Mouse (Mus musculus) heart, postnatal 36 days (tissue): ENCODE results near the gene Ewsr1. TPM values are rescaled to one million over a fixed set of nuclear protein-coding genes. Genes with fewer than 3 reads are reported as not detected.
"Not testable (repeated sequence)": the region's sequence is repeated elsewhere in the genome, so short reads cannot be mapped to it uniquely, and the experiment has no call there.

Source experiments
- DNase-seq, 2 experiments: peaks; one replicate each; pipeline ENCODE4 v3.0.0; 2021 to 2022
- intact Hi-C: fragments of 180-260 bp; cut with DNase I; formaldehyde crosslinking; loops from one replicate; pipeline ENCODE4 v1.15.1; 2025
- total RNA-seq, 2 experiments: library from RNA; stranded (reverse); gene quantifications; 2 replicates each; pipeline ENCODE4 v1.2.3; 2021

Ewsr1 gene
- total RNA-seq, 2 experiments from 2014 or later: 85.9 to 93.8 TPM

- intact Hi-C loops: loop anchor here (2.0 to 10.0 kb wide), 3 partner anchors 35 to 1005 kb away; partner anchors contain the start of genes Gas2l1, Kremen1 and Mtfp1
- peak; percentile 80 to 83 for DNase-seq
Observed at GRCm38 (mm10) chr11:5099576-5100183, 614 bp upstream of the Ewsr1 start.

DNA sequence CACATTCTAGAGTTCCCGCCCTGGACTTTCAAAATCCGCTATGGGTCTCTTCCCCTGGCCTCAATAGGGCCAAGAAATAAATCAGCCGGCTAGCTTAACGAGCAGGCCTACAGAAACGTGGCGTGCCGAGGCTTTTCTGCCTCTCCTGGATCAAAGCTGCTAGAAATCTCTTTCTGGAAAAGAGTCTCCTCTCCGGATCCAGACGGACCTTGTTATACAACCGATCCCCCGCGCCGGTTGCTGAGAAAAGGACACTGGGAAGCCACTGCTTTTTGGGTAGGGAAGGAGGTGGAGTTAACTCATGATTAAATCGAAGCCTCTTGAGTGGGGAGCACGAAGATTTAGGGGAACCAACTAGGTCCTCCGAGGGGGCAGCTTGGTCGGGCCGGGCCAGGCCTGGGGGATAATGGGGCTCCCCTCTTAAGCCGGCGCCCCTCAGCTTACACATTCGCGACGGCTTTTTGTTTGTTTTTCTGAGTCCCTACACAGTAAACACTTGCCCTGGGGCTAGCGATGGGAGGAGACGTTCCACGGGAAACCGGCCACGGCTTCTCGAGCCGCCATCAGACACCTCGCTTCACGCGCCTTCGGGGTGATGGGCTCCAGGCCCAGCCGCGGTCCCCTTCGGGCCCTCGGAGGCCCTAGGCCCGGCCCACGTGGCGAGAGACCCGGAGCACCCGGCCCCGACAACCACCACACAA, 881 bp downstream of the Ewsr1 start:
- intact Hi-C loops: loop anchor here (2.0 to 10.0 kb wide), 2 partner anchors 33 to 1003 kb away; partner anchors contain the start of genes Gas2l1 and Mtfp1
- DNase-seq: peak; percentile 49 to 63

GRCm38 (mm10) chr11:5096480-5097020, 2.5 kb downstream of the Ewsr1 start:
- DNase-seq: no peak
- intact Hi-C loops: loop anchor here (10.0 kb wide), 1 partner anchor 1002 kb away; the partner anchor contains the start of gene Mtfp1

- intact Hi-C loops: loop anchor here (10.0 kb wide), 1 partner anchor 1001 kb away; the partner anchor contains the start of gene Mtfp1
- DNase-seq: no peak
Observed at GRCm38 (mm10) chr11:5095877-5096276, 3.2 kb downstream of the Ewsr1 start.

DNA sequence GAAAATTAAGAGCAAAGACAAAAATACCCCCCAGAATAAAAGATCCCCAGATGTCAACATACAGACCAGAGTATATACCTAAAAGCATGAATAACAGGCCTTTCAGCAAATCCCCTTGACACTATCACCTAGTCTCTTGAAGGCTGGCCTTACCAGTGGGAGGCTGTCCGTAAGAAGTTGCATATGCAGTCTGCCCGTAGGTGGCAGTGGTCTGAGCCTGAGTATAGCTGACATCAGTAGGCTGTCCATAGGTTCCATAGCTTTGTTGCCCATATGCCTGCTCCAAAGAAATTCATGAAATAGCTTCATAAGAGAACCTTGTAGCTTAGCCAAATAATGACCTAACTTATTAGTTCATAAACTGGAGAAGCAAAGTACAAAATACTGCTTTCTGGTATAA, 7.4 kb downstream of the Ewsr1 start:
- intact Hi-C loops: loop anchor here (10.0 kb wide), 1 partner anchor 997 kb away; the partner anchor contains the start of gene Mtfp1
- no peak for DNase-seq

- no peak for DNase-seq
- intact Hi-C loops: no loop called here
Observed at GRCm38 (mm10) chr11:5089147-5089546, 9.9 kb downstream of the Ewsr1 start.

- DNase-seq, intact Hi-C loops: not testable (repeated sequence)
Observed at GRCm38 (mm10) chr11:5076843-5077242, 22.2 kb downstream of the Ewsr1 start.

GRCm38 (mm10) chr11:5075760-5076159, 23.3 kb downstream of the Ewsr1 start:
- no peak for DNase-seq
- intact Hi-C loops: no loop called here

GRCm38 (mm10) chr11:5074882-5075281, 24.2 kb downstream of the Ewsr1 start:
- DNase-seq: no peak
- intact Hi-C loops: no loop called here

DNA sequence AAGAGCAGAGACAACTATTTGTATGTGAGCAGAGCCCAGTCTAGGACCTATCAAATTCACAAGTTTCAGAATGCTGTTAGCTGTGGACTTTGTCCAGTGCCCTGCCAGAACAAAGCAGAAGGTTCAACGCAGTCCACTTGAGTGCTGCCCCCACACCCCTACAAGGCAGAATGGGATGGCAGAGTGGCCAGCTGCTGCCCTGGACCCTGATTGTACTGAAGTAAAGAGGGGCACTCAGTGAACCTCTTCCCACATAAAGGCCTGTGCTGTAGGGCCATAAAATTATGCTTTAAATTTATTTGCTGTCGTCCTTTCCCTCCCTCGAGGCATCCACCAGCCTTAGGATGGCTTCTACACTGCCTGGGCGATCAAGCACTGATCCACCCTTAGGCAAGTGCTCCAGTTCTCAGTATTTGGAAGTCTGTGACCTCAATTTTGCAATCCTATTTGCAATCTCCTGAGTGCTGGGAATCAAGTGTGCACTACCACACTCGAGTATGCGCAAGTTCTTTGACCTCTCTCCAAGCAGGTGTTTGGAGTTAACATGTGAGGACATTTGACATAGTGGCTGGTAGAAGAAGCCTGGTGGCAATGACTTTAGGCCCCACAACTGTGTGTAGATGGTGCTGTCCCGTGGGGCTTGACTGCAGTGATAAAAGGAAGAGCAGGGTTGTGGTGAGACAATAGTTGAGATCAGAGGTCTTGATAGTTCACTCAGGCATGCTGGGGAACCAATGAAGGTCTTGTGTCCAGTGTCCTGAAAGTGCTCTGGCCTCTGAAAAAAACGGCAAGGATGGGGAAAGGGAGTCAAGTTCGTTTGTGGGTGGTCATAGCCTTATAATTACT, 30.7 kb downstream of the Ewsr1 start:
- intact Hi-C loops: no loop called here
- no peak for DNase-seq

DNA sequence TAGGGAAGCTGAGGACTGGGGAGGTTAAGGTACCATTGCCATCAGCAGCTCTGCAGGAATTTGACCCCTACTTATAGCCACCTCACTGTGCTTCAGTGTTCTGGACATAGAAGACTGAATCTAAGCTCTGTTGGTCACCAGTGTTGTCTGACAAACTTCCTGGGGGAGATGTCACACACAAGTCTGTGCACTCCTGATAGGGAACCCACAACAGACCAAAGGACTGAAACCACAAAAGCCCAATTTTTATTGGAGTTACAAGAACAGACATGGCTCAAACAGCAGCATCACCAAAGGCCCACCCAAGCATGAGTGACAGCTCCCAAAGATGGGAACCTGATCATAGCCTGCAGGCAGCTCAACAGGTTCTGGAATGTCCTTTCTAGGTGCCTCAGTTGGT, 32.0 kb downstream of the Ewsr1 start:
- DNase-seq: no peak
- intact Hi-C loops: no loop called here

- intact Hi-C loops: loop anchor here (2.0 kb wide), 1 partner anchor 34 kb away; the partner anchor contains the start of genes Ewsr1 and Rhbdd3
- DNase-seq: peak; percentile 93 to 95
Observed at GRCm38 (mm10) chr11:5065056-5065821, 33.8 kb downstream of the Ewsr1 start, which contains the start of gene Gas2l1. Gene Gas2l1, minus strand, starts transcription at chr11:5065327.

GRCm38 (mm10) chr11:5064282-5065055, 34.6 kb downstream of the Ewsr1 start:
- intact Hi-C loops: loop anchor here (2.0 kb wide), 1 partner anchor 34 kb away; the partner anchor contains the start of genes Ewsr1 and Rhbdd3
- peak; percentile 15 to 39 for DNase-seq

- intact Hi-C loops: loop anchor here (2.0 kb wide), 1 partner anchor 35 kb away; the partner anchor contains the start of genes Ewsr1 and Rhbdd3
- no peak for DNase-seq
Observed at GRCm38 (mm10) chr11:5063561-5064281, 35.3 kb downstream of the Ewsr1 start.

DNA sequence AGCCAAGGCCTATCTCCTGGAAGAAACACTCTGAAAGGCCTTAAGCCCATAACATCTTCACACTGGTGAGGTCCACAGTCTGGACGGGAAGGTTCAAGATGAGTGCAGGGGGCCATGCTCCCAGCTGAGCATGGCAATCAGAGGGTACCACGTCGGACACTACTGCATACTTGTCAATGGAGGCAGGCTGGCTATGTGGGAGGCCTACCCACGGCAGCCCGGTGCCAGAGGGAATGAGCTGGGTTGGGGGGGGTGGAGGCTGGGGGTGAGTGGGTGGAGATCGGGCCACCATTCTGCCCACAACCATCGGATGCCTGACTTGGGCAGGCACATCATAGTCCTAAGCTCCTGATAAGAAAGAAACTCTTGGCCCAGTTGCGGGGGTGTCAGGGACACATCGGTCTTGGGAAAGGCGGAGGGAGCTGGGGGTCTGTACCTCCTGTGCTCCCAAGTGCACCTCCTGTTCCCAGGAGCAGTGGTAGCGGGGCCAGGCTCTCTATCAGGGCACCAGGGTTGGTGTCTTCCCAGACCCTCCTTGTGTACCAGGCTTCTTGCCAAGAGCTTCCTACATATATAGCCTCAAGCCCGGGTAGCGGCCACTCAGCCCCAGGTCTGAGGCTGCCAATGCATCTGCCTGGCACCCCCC, 36.1 kb downstream of the Ewsr1 start:
- DNase-seq: no peak
- intact Hi-C loops: no loop called here

DNA sequence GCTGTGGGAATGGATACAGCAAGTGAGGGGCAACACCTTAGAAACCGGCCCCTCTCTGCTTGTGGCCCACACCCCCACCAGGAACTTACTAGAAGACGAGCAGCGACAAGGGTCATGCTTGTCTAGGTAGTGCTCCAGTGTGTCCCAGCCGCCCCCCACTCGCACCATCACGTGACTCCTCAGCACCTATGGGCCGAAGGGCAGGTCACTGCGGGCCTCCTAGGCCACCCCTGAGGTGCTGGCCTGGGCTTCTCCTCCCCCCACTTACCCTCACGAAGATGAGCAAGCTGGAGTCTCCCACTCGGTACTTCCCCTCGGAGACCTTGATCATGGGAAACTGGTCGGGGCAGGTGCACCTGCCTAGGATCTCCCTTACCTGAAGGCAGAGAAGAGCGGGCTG, 36.7 kb downstream of the Ewsr1 start:
- intact Hi-C loops: no loop called here
- DNase-seq: no peak

DNA sequence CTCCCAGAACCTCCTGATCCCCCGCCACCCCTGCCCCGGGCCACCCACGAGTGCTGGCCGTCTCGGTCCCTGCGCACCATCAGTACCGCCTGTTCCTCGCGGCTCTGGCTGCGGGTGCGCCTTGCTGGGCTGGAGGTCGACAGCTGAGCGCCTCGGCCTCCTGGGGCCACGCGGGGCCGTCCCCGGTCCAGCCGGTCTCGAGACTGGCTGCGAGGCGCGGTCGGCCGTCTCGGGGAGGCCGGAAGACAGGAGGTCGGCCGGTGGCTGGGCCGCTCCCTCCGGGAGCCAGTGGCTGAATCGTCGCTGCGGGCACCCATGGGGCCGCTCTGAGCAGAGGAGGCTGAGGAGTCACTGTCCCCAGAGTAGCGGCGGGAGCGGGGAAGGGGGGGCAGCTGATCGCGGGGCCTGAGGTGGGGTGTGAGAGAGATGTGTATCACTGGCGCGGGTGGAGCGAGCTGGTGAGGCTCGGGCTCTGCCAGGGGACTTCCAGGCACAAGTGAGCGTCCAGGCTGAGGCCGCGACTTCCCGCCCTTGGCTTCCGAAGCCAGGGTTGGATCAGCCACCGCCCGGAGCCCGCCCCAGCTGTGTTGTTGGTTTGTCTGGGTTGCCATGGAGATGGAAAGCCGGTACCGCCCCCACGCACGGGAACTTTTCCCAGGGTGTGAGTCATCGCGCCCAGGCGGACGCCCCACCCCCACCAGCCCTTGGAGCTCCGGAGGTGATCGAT, 37.5 kb downstream of the Ewsr1 start:
- peak; percentile 97 to 98 for DNase-seq
- intact Hi-C loops: no loop called here
